Mouse (Mus musculus) central nervous system, embryonic 11.5 days (tissue): ENCODE results near the gene Fam241b. TPM values are rescaled to one million over a fixed set of nuclear protein-coding genes. Genes with fewer than 3 reads are reported as not detected.

ENCODE experiments used
- polyA plus RNA-seq: library from polyadenylated mRNA; depleted of rRNA; stranded (reverse); fragments of >200 nt; gene quantifications from 2 replicates; pipeline ENCODE4 v1.2.3, GENCODE M21; 2012; rRNA removed

The Fam241b gene
- polyA plus RNA-seq, result 11.5 and 13.4 TPM in 2 replicates

DNA sequence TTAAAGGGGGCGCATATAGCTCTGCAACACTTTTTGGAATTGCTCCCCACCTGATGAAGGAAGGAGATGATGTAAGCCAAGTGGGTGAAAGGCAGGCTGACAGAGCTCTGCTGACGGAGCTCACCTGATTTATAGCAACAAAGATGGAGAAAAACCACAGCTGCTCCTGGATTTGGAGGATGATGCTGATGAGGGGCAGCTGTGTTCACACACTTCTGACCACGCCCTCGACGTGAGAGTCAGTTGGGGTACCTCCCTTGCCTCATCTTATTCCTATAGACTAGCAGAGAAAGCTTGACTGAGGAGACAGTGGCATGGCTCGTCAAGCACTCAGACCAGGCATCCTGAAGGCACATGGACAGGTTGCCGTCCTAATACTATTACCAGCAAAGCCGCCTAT, at the start of gene Fam241b:
Fam241b (minus strand) TSS at position 101 of the 400 bp plus-strand sequence.

GRCm38 (mm10) chr10:62132691-62133281, 10.9 kb downstream of the Fam241b start, which contains the start of gene Neurog3:
Gene Neurog3, plus strand, starts transcription at chr10:62133090.

Other genes starting within 250 kb of the Fam241b start
- 4.9 and 7.5 TPM in 2 replicates for gene Col13a1, start 164.8 kb downstream of the Fam241b start, polyA plus RNA-seq
- gene Neurog3, start 10.8 kb downstream of the Fam241b start, polyA plus RNA-seq, result 0.95 and 2.4 TPM in 2 replicates
- gene Tspan15, start 87.3 kb upstream of the Fam241b start, polyA plus RNA-seq, result 8.2 and 14.1 TPM in 2 replicates
- not detected in 2 replicates for gene Tacr2, start 108.5 kb upstream of the Fam241b start, polyA plus RNA-seq
- 32.4 and 32.5 TPM in 2 replicates for gene Hk1, start 236.0 kb upstream of the Fam241b start, polyA plus RNA-seq